In the genomic region with DNA sequence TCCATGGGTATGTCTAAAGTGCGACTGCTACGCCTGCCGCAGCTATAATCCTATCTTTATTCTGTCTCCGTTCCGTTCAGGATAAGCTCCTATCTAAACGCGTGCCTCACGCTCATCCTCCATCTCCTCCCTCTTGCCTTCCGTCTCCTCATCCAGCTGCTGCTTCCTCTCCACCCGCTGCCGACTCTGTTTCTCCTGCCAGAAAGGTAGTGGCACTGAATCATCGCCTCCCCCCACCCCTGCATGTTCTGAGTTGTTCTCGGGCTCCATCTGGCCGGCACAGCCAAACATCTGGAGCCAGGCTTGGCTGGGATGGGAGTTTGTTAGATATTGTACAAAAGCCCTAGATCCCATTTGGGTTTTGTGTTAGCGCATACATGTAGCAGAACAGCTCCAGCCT, we compare ENCODE assay signal across 9 mouse cellular contexts.
A peak's percentile ranks its signal among the peaks of the same experiment; 100 is the strongest.
DNase-seq lines count a peak whose midpoint lies in the region; ATAC-seq lines count a peak whose summit lies in the region.
"Had no signal": no experiment of that assay in that cellular context is flagged by ENCODE, and none has a peak within 500 bp of the region (broad histone marks: within the 10 kb centered on the region; RNA-seq: fewer than 3 reads in every experiment).

No protein-coding gene starts in this region.

- no peak overlapping the region for H3K9ac ChIP-seq in midbrain, embryonic 13.5 days (replicated peaks)
- H3K9ac ChIP-seq: neural tube, embryonic 12.5 days had no signal

- no peak overlapping the region for H3K4me3 ChIP-seq in midbrain, embryonic 13.5 days (replicated peaks)
- H3K4me3 ChIP-seq in midbrain, embryonic 10.5 days: no peak overlapping the region
- H3K4me3 ChIP-seq: neural tube, embryonic 12.5 days had no signal

- DNase-seq in midbrain, embryonic 10.5 days (ENCODE audit: low spot score): no peak
- peak; percentile 76 for DNase-seq in gastrocnemius, postnatal 25 days
- peak; percentile 73 for DNase-seq in layer of hippocampus, adult 9-11 months
- DNase-seq in right cerebral cortex, postnatal 25 days: peak; percentile 72
- DNase-seq in thymus, postnatal 25 days: no peak
- DNase-seq in MN1 (ENCODE audit: low spot score): no peak

- 66% methylated on average over 15 of the region's 15 CpGs for WGBS in midbrain, embryonic 13.5 days
- WGBS in midbrain, embryonic 10.5 days: 88% methylated on average over 15 of the region's 15 CpGs

- no peaks in the 10 kb centered on the region for H3K27me3 ChIP-seq in midbrain, embryonic 13.5 days
- H3K27me3 ChIP-seq in midbrain, embryonic 10.5 days (ENCODE audit: low read depth, poor library complexity, severe bottlenecking): no peaks in the 10 kb centered on the region
- H3K27me3 ChIP-seq: neural tube, embryonic 12.5 days had no signal

- H3K27ac ChIP-seq in midbrain, embryonic 13.5 days: no peak overlapping the region
- H3K27ac ChIP-seq in midbrain, embryonic 10.5 days (replicated peaks): no peak overlapping the region
- H3K27ac ChIP-seq: neural tube, embryonic 12.5 days had no signal

- H3K4me2 ChIP-seq in midbrain, embryonic 13.5 days (replicated peaks): 0 out of 2 replicates have a peak overlapping the region, but pooled peaks have one; percentile 7
- H3K4me2 ChIP-seq: neural tube, embryonic 12.5 days had no signal

- no peaks in the 10 kb centered on the region for H3K36me3 ChIP-seq in midbrain, embryonic 13.5 days
- H3K36me3 ChIP-seq in midbrain, embryonic 10.5 days: no peaks in the 10 kb centered on the region
- H3K36me3 ChIP-seq: neural tube, embryonic 12.5 days had no signal

- H3K4me1 ChIP-seq in midbrain, embryonic 13.5 days (replicated peaks): peaks cover 5% of the 10 kb centered on the region
- peaks cover 9% of the 10 kb centered on the region for H3K4me1 ChIP-seq in midbrain, embryonic 10.5 days
- H3K4me1 ChIP-seq: neural tube, embryonic 12.5 days had no signal

- H3K9me3 ChIP-seq in midbrain, embryonic 13.5 days: no peaks in the 10 kb centered on the region
- H3K9me3 ChIP-seq in midbrain, embryonic 10.5 days (replicated peaks): no peaks in the 10 kb centered on the region
- H3K9me3 ChIP-seq: neural tube, embryonic 12.5 days had no signal

- 0 out of 2 replicates have a peak, but pooled peaks have one; percentile 11 for ATAC-seq in midbrain, embryonic 13.5 days
- no peak for ATAC-seq in monocyte, adult 5-6 weeks (replicated peaks; ENCODE audit: insufficient number of reproducible peaks, low FRiP score, low TSS enrichment, poor library complexity, severe bottlenecking)

Comparison
In these comparisons a context has a peak if more than half of its experiments do, and no peak if none do; other contexts are left out.
1. DNase-seq: peak in gastrocnemius, postnatal 25 days (single experiment), layer of hippocampus, adult 9-11 months (single experiment) and right cerebral cortex, postnatal 25 days (single experiment); none in midbrain, embryonic 10.5 days (single experiment), thymus, postnatal 25 days (single experiment) and MN1 (single experiment).